Mouse (Mus musculus) lung, embryonic 14.5 days (tissue): ENCODE measurements around the gene Gm44965. TPM values are rescaled to one million over a fixed set of nuclear protein-coding genes. Genes with fewer than 3 reads are reported as not detected.

Experiments
- ATAC-seq: fragments of 200-750 bp; cut with Nextera tagmentation; 2 replicates; pipeline ENCODE4 v1.8.0; 2017; ENCODE audit warnings: mild to moderate bottlenecking, moderate TSS enrichment, moderate library complexity; ENCODE audit not compliant: insufficient read depth
- DNase-seq: peaks from one replicate; pipeline ENCODE4 v3.0.0-alpha.2; 2015
- H3K27ac ChIP-seq: fragments of 300-500 bp; sonication (generic); 2 replicates; pipeline ENCODE4 v1.5.1; 2014; ENCODE audit warnings: low read depth, mild to moderate bottlenecking, moderate library complexity
- H3K27me3 ChIP-seq: fragments of 300-500 bp; sonication (generic); 2 replicates; pipeline ENCODE4 v1.6.1; 2014; ENCODE audit warnings: low read length, control low read depth; ENCODE audit not compliant: insufficient read depth
- H3K36me3 ChIP-seq: fragments of 300-500 bp; sonication (generic); 2 replicates; pipeline ENCODE4 v1.6.1; 2014; ENCODE audit warnings: control low read depth; ENCODE audit not compliant: insufficient read depth
- H3K4me1 ChIP-seq: fragments of 300-500 bp; sonication (generic); 2 replicates; pipeline ENCODE4 v1.6.1; 2014; ENCODE audit warnings: antibody characterized with exemption, control low read depth; ENCODE audit not compliant: insufficient read depth
- H3K4me2 ChIP-seq: fragments of 300-500 bp; sonication (generic); 2 replicates; pipeline ENCODE4 v1.6.1; 2014; ENCODE audit warnings: mild to moderate bottlenecking
- H3K4me3 ChIP-seq: fragments of 300-500 bp; sonication (generic); 2 replicates; pipeline ENCODE4 v1.5.1; 2014; ENCODE audit warnings: low read depth, low read length
- H3K9ac ChIP-seq: fragments of 300-500 bp; sonication (generic); 2 replicates; pipeline ENCODE4 v1.6.1; 2014
- H3K9me3 ChIP-seq: fragments of 300-500 bp; sonication (generic); 2 replicates; pipeline ENCODE4 v1.6.1; 2016; ENCODE audit warnings: low read depth, low read length, control low read depth
- CTCF ChIP-seq: IDR thresholded peaks from 2 replicates; pipeline ENCODE4 v1.5.1; 2016; ENCODE audit warnings: antibody characterized with exemption, low read depth
- WGBS: fragments of 180-500 bp; shearing (Covaris S2); extraction: QIAGEN DNeasy Blood & Tissue Kit; methylation state at CpG from one replicate; pipeline ENCODE4 v1.1.7; 2014; 5-methylcytosine and 5-hydroxymethylcytosine counted together
- polyA plus RNA-seq: library from polyadenylated mRNA; unstranded; fragments of >200 nt; fragmentation: Nextera tagmentation; extraction: Ambion mirVana; gene quantifications from 2 replicates; pipeline ENCODE4 v1.2.1, GENCODE M21; 2014

Gm44965 gene
- polyA plus RNA-seq = not detected in 2 replicates

DNA sequence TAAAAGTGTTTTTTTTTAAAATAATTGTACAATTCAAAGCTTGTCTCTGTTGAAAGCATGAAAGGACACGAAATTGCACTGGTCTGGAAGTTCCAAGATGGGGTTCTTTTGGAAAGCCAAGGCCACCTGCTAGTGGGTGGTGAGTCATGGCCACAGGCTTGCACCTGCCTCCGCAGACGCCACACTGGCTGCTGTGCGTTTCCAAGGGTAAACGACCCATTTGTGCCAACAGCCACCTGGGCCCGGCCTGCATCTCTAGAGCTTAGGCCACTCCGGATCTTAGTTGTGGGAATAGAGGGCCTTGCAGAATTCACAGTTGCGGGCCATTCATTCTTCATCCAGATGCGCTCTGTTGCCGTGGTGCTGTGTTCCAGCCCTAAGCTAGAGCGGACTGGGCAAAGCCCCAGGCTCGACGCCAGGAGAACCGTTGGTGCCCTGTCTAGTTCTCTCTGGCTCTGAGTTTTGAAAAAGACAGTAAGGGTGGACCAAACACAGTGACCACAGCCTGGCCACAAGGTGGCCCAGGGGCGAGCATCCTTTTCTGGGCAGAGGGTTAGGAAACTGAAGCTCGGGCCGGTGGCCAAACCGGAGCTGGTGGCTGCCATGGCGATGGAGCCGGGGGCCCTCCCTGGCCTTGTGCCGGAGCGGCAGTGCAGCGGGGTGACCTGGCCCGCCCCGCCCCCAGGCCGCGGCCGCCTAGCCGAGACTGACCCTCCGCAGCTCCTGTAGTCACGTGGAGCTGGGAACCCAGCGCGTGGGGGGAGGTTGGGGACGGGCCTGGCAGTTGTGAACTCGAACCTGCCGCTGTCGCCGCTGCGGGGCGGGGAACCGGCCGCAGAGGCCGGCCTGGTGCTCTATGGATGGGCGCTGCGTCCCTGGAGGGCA is at the start of gene Gm44965, which contains the start of gene Repin1:
Gene Gm44965, plus strand, starts transcription at position 784 of the 885 bp plus-strand sequence.
Gene Repin1, plus strand, starts transcription at position 726 of the 885 bp plus-strand sequence.
- 5% methylated on average over 45 of the region's 45 CpGs for WGBS
- Histone ChIP-seq H3K4me3 (peak within 1 kb of the TSS; percentile 83), H3K4me1 (peaks cover 10% of the 10 kb centered on the region; the same call in 1 of the 2 replicates), H3K27ac (peak within 1 kb of the TSS; percentile 85), H3K27me3 (no peaks in the 10 kb centered on the region), H3K4me2 (peak within 1 kb of the TSS; percentile 76), H3K9ac (peak within 1 kb of the TSS; percentile 84), H3K36me3 (peaks cover 33% of the 10 kb centered on the region), H3K9me3 (peaks cover 24% of the 10 kb centered on the region)
- TF ChIP-seq CTCF = peak; percentile 55
- ATAC-seq = peak; percentile 90
- DNase-seq = peak; percentile 91

DNA sequence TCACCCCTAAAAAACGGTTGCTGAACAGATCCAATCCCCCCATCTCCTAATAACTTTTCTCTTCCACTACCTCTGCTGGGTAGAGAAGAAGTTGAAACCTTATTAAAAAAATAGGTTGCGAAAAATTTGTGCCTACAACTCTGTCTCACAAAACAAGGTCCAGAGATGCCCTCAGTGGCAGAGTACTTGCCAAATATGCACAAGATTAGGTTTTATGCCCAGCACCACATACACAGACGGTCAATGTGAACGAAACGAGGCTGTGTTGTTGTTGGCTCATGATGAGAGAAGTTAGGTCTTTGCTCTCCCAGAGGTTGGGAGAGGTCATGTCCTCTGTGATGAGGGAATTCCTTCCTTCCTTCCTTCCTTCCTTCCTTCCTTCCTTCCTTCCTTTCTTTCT is 48.5 kb upstream of the Gm44965 start:
- DNase-seq (no peak), ATAC-seq (no peak)
- Histone ChIP-seq H3K9me3 (no peaks in the 10 kb centered on the region), H3K4me1 (peaks cover 7% of the 10 kb centered on the region), H3K27me3 (no peaks in the 10 kb centered on the region), H3K27ac (no peak overlapping the region), H3K9ac (no peak overlapping the region), H3K36me3 (no peaks in the 10 kb centered on the region), H3K4me3 (no peak overlapping the region), H3K4me2 (no peak overlapping the region)
- 61% methylated on average over 5 of the region's 5 CpGs for WGBS
- TF ChIP-seq CTCF = no peak

DNA sequence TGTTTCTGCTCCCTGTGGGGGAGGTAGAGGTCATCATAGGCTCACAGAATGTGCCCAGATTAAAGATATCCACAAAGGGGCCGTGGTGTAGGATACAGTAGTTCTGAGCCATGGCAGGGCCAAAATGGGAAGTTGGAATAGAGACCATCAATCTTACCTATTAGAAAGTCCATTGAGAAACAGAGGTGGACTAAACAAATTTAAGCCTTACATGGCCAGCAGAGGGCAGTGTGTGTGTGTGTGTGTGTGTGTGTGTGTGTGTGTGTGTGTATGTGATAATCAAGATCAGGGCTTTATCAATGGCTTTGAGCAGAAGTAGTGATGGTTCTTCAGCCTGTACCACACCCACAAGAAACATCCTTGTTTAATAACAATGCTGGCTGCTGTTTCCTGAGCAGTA is 47.5 kb upstream of the Gm44965 start:
- H3K27me3 ChIP-seq = no peaks in the 10 kb centered on the region
- peak; percentile 71 for TF ChIP-seq CTCF
- WGBS = 63% methylated on average over 1 of the region's 1 CpGs
- H3K9me3 ChIP-seq = no peaks in the 10 kb centered on the region
- no peak overlapping the region for H3K4me3 ChIP-seq
- no peak overlapping the region for H3K9ac ChIP-seq
- no peaks in the 10 kb centered on the region for H3K36me3 ChIP-seq
- no peak overlapping the region for H3K4me2 ChIP-seq
- no peak overlapping the region for H3K27ac ChIP-seq
- ATAC-seq (no peak), DNase-seq (peak; percentile 55)
- peaks cover 7% of the 10 kb centered on the region for H3K4me1 ChIP-seq

DNA sequence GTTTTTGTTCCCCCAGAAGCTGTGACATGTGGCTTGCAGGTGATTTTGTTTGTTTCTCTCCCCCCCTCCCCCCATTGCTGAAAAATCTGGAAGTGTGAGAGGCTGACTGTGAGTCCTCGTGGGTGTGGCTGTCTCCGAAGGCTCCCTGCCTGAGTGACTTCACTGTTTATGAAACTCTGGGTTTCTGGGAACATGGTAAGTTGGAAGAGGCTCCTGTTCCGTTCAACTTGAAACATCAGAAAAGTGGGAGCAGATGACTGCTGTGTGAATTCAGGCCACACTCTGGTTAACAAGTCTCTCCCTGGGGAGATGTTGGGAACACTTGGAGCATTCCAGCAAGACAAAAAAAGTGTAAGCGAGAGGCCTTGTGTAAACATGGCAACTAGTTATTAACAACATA is 46.9 kb upstream of the Gm44965 start:
- WGBS = 44% methylated on average over 4 of the region's 4 CpGs
- Histone ChIP-seq H3K4me1 (peaks cover 5% of the 10 kb centered on the region), H3K27me3 (no peaks in the 10 kb centered on the region), H3K27ac (no peak overlapping the region), H3K9me3 (no peaks in the 10 kb centered on the region), H3K36me3 (no peaks in the 10 kb centered on the region), H3K4me2 (no peak overlapping the region), H3K4me3 (no peak overlapping the region), H3K9ac (no peak overlapping the region)
- TF ChIP-seq CTCF = no peak
- ATAC-seq = no peak
- no peak for DNase-seq

DNA sequence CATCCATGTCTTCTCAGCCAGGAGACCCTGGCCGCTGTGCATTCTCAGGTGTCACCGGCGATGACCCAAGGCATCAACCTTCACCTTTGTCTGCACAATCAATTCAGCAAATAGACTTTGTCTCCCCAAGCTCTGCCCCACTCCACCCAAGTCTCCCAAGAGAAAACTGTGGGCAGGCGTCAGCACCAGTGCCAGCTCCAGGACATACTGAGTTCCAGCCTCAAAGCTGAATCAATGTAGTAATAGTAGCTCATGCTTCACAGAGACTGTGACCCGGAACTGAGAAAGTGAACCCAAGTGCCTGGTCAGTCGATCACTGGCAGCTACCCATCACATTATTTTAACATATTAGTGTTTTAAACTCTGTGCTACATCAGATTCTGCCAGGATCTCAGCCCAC is 45.4 kb upstream of the Gm44965 start:
- DNase-seq = no peak
- Histone ChIP-seq H3K4me3 (no peak overlapping the region), H3K9me3 (no peaks in the 10 kb centered on the region), H3K27ac (no peak overlapping the region), H3K36me3 (no peaks in the 10 kb centered on the region), H3K27me3 (no peaks in the 10 kb centered on the region), H3K9ac (no peak overlapping the region), H3K4me2 (no peak overlapping the region), H3K4me1 (no peaks in the 10 kb centered on the region)
- TF ChIP-seq CTCF = no peak
- ATAC-seq = no peak
- WGBS = 81% methylated on average over 6 of the region's 6 CpGs

DNA sequence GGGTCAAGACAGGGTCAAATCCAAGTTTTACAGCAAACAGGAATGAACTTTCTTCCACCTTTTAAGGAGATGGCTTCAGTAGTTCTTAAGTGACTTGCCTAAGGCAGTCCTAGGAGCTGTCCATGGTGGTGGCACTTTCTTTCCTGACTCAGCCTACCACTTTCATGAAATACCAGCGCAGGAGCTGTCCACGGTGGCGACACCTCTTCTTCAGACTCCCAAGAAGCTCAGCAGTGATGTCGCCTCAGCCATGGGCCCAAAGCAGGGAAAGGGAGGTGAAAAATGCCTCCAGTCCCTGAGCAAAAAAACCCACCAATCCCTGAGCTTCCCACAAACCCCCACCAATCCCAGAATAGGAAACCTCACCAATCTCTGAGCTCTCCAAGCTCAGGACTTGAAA is 40.8 kb upstream of the Gm44965 start:
- H3K9ac ChIP-seq = no peak overlapping the region
- WGBS = 70% methylated on average over 4 of the region's 4 CpGs
- no peak overlapping the region for H3K4me2 ChIP-seq
- H3K27me3 ChIP-seq = no peaks in the 10 kb centered on the region
- ATAC-seq = no peak
- no peak overlapping the region for H3K4me3 ChIP-seq
- TF ChIP-seq CTCF = no peak
- H3K36me3 ChIP-seq = no peaks in the 10 kb centered on the region
- H3K27ac ChIP-seq = no peak overlapping the region
- H3K9me3 ChIP-seq = no peaks in the 10 kb centered on the region
- DNase-seq = peak; percentile 77
- no peaks in the 10 kb centered on the region; the same call in 1 of the 2 replicates for H3K4me1 ChIP-seq

DNA sequence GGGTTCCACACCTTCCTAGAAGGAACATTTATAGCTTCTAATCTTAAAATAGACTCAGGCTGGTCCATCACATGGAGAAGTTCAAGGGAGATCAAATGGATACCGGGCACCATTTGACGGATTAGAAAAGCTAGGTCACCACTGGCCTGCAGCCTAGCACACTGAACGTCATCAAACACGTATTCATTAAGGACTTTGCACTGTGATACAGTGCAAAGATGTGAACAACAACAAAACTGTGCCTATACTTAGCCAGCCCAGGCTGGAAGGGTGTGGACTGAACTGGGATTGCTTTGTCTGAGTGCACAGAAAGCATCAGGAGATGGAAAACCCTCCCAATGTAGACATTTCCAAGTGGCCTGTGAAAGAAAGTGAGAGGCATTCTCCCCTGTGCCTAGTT is 39.9 kb upstream of the Gm44965 start:
- TF ChIP-seq CTCF = no peak
- peak overlapping the region; percentile 98 for H3K27ac ChIP-seq
- DNase-seq (no peak), ATAC-seq (no peak)
- peak overlapping the region; percentile 79 for H3K4me2 ChIP-seq
- no peaks in the 10 kb centered on the region for H3K27me3 ChIP-seq
- no peaks in the 10 kb centered on the region for H3K36me3 ChIP-seq
- peak overlapping the region; percentile 71; the same call in 1 of the 2 replicates for H3K9ac ChIP-seq
- no peaks in the 10 kb centered on the region for H3K9me3 ChIP-seq
- 78% methylated on average over 4 of the region's 4 CpGs for WGBS
- H3K4me3 ChIP-seq = peak overlapping the region; percentile 49
- no peaks in the 10 kb centered on the region; the same call in 1 of the 2 replicates for H3K4me1 ChIP-seq
